Mouse (Mus musculus): Measurements from ENCODE around the gene Pias4.

GRCm38 (mm10) chr10:81119625-81120024, 48.1 kb downstream of the Pias4 start:
- TF ChIP-seq CTCF (IDR thresholded peaks at IDR 0.05; ENCODE audit: borderline replicate concordance, extremely low read depth, insufficient read depth, insufficient read length) = no peak
- no peak for TF ChIP-seq POLR2A (IDR thresholded peaks at IDR 0.05; ENCODE audit: borderline replicate concordance, extremely low read depth, insufficient read depth, insufficient read length, poor library complexity, severe bottlenecking)
